Mouse (Mus musculus): Measurements from ENCODE around the gene Gorab.

Gene Gorab

GRCm38 (mm10) chr1:163357733-163358132 is 45.7 kb downstream of the Gorab start:
- no peak for DNase-seq (ENCODE audit: low read depth, low spot score)

GRCm38 (mm10) chr1:163356167-163356566 is 47.3 kb downstream of the Gorab start:
- no peak for DNase-seq (ENCODE audit: low read depth, low spot score)

GRCm38 (mm10) chr1:163355626-163356156 is 47.8 kb downstream of the Gorab start:
- no peak for DNase-seq (ENCODE audit: low read depth, low spot score)

- no peak for DNase-seq (ENCODE audit: low read depth, low spot score)
Observed at GRCm38 (mm10) chr1:163350988-163351387, 52.5 kb downstream of the Gorab start.

- no peak for DNase-seq (ENCODE audit: low read depth, low spot score)
Observed at GRCm38 (mm10) chr1:163345541-163345940, 57.9 kb downstream of the Gorab start.

- DNase-seq (ENCODE audit: low read depth, low spot score): no peak
Observed at GRCm38 (mm10) chr1:163344931-163345330, 58.5 kb downstream of the Gorab start.

GRCm38 (mm10) chr1:163339219-163339561 is 64.3 kb downstream of the Gorab start:
- no peak for DNase-seq (ENCODE audit: low read depth, low spot score)

GRCm38 (mm10) chr1:163338525-163339218 is 64.8 kb downstream of the Gorab start:
- DNase-seq (ENCODE audit: low read depth, low spot score): no peak

- DNase-seq (ENCODE audit: low read depth, low spot score): no peak
Observed at GRCm38 (mm10) chr1:163337821-163338220, 65.6 kb downstream of the Gorab start.

Measured in retina, postnatal 7 days (tissue).